Mouse (Mus musculus) CH12.LX (cell line): Measurements from ENCODE around the gene Gm5788.

Source experiments
- CTCF ChIP-seq, 2 experiments: IDR thresholded peaks in 1 of 2; conservative IDR thresholded peaks in 1 of 2; 2 replicates each; pipeline ENCODE4 v1.5.1; 2011 to 2012; ENCODE audit warnings: low read depth in 2 of 2, low read length in 2 of 2, improper control_type of control experiment in 1 of 2, inconsistent platforms in 1 of 2, mild to moderate bottlenecking in 1 of 2, moderate library complexity in 1 of 2
- MYC ChIP-seq: IDR thresholded peaks from 2 replicates; pipeline ENCODE4 v1.6.1; 2011; ENCODE audit warnings: low read depth, mild to moderate bottlenecking, improper control_type of control experiment, low read length

- no peak for TF ChIP-seq MYC
- TF ChIP-seq CTCF (conservative IDR thresholded peaks at IDR 0.05 in 1 of 2, IDR thresholded peaks at IDR 0.05 in 1 of 2; ENCODE audit: low read depth in 2 of 2, low read length in 2 of 2): no peak
Observed at GRCm38 (mm10) chr12:87474756-87475155, 19.8 kb upstream of the Gm5788 start.
